Mouse (Mus musculus): ENCODE results near the gene Nsmce3.

GRCm38 (mm10) chr7:64850791-64851190 is 22.0 kb downstream of the Nsmce3 start:
- TF ChIP-seq EP300 (IDR thresholded peaks at IDR 0.05; ENCODE audit: insufficient read depth, low read depth, low read length) (no peak), CTCF (IDR thresholded peaks at IDR 0.05) (no peak)

Data from heart, adult 2 months (tissue).